Mouse (Mus musculus): ENCODE data around the gene Mrpl43.

GRCm38 (mm10) chr19:45026958-45027670, 20.9 kb upstream of the Mrpl43 start:
- TF ChIP-seq CTCF (IDR thresholded peaks at IDR 0.05) (no peak), POLR2A (IDR thresholded peaks at IDR 0.05; ENCODE audit: insufficient read depth, low read depth, low read length) (0 out of 2 replicates have a peak, but pooled peaks have one; percentile 33), EP300 (IDR thresholded peaks at IDR 0.05; ENCODE audit: insufficient read depth, low read depth, low read length) (peak; percentile 98)

All from heart, adult 2 months (tissue).